Mouse (Mus musculus) cerebellum, postnatal 10 days (tissue): ENCODE measurements around the gene Klhl26.

Source experiments
- DNase-seq, 2 experiments: peaks; one replicate each; pipeline ENCODE4 v3.0.0; 2021; ENCODE audit warnings: mixed read lengths in 2 of 2

The Klhl26 gene

GRCm38 (mm10) chr8:70408301-70408700 is 68.5 kb downstream of the Klhl26 start:
- peak; percentile 68 to 78 for DNase-seq

GRCm38 (mm10) chr8:70406427-70407069 is 70.2 kb downstream of the Klhl26 start:
- peak in 1 of 2 experiments; percentile 52 for DNase-seq

- DNase-seq, result no peak
Observed at GRCm38 (mm10) chr8:70405189-70405588, 71.6 kb downstream of the Klhl26 start.

GRCm38 (mm10) chr8:70404212-70404611 is 72.6 kb downstream of the Klhl26 start:
- DNase-seq, result no peak
